Mouse (Mus musculus): Measurements from ENCODE around the gene Irf2. TPM values are rescaled to one million over a fixed set of nuclear protein-coding genes. Genes with fewer than 3 reads are reported as not detected.

The Irf2 gene
- polyA plus RNA-seq, 1 experiment from 2014 or later: 14.1 TPM

DNA sequence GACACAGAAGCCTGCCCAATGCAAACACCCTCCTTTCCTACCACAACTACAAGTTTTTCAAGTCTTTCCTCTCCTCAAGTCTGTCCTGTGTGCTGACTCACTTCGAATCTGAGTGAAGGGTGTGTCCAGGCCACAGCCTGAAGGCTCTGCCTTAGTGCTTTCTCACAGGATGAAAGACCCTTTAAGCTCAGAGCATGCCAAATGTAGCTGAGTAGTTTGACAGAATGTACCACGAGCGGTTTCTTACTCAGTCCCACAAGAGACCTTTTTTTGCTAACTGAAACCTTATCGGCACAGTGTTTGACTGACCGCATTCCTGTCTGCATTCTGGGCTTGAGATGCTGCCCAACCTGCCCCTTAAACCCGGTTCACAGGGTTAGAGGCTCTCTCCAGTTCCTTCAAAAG, 130.0 kb downstream of the Irf2 start:
- no peak overlapping the region for H3K27ac ChIP-seq (ENCODE audit: low read depth, low read length)
- no peak overlapping the region for H3K9ac ChIP-seq (ENCODE audit: low read length)
- no peaks in the 10 kb centered on the region for H3K27me3 ChIP-seq (ENCODE audit: control insufficient read depth, insufficient read depth, low read length)
- no peak for ATAC-seq (ENCODE audit: insufficient read depth, low FRiP score, low TSS enrichment)
- H3K36me3 ChIP-seq (ENCODE audit: control insufficient read depth, insufficient read depth, low read length): no peaks in the 10 kb centered on the region
- WGBS: 81% methylated on average over 6 of the region's 6 CpGs
- H3K4me1 ChIP-seq (ENCODE audit: control insufficient read depth, insufficient read depth, low read length): no peaks in the 10 kb centered on the region
- H3K4me3 ChIP-seq (ENCODE audit: low read depth, low read length): no peak overlapping the region
- H3K4me2 ChIP-seq (ENCODE audit: low read depth): no peak overlapping the region
- no peaks in the 10 kb centered on the region for H3K9me3 ChIP-seq (ENCODE audit: control insufficient read depth, low read length)
- DNase-seq (ENCODE audit: low spot score): no peak

DNA sequence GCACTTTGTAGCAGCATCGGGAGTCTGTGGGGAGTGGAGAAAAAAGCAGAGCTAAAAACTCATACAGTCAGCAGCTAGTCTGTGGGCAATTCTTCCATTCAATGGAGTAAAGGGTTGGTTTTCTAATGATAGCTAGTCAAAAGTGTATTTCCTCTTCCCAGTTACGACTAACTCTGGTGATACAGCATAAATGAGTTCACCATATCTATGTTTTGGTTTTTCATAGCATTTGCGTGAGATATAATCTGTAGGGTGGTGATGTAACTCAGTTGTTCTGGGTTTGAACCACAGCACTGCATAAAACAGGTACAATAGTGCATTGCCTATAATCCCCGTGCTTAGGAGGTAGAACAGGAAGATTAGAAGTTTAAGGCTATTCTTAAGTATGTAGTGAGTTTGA, 131.6 kb downstream of the Irf2 start:
- no peaks in the 10 kb centered on the region for H3K36me3 ChIP-seq (ENCODE audit: control insufficient read depth, insufficient read depth, low read length)
- DNase-seq (ENCODE audit: low spot score) (no peak), ATAC-seq (ENCODE audit: insufficient read depth, low FRiP score, low TSS enrichment) (no peak)
- H3K4me2 ChIP-seq (ENCODE audit: low read depth): no peak overlapping the region
- no peak overlapping the region for H3K9ac ChIP-seq (ENCODE audit: low read length)
- H3K9me3 ChIP-seq (ENCODE audit: control insufficient read depth, low read length): no peaks in the 10 kb centered on the region
- H3K27me3 ChIP-seq (ENCODE audit: control insufficient read depth, insufficient read depth, low read length): no peaks in the 10 kb centered on the region
- H3K4me1 ChIP-seq (ENCODE audit: control insufficient read depth, insufficient read depth, low read length): no peaks in the 10 kb centered on the region
- WGBS: 95% methylated on average over 4 of the region's 4 CpGs
- no peak overlapping the region for H3K27ac ChIP-seq (ENCODE audit: low read depth, low read length)
- H3K4me3 ChIP-seq (ENCODE audit: low read depth, low read length): no peak overlapping the region

DNA sequence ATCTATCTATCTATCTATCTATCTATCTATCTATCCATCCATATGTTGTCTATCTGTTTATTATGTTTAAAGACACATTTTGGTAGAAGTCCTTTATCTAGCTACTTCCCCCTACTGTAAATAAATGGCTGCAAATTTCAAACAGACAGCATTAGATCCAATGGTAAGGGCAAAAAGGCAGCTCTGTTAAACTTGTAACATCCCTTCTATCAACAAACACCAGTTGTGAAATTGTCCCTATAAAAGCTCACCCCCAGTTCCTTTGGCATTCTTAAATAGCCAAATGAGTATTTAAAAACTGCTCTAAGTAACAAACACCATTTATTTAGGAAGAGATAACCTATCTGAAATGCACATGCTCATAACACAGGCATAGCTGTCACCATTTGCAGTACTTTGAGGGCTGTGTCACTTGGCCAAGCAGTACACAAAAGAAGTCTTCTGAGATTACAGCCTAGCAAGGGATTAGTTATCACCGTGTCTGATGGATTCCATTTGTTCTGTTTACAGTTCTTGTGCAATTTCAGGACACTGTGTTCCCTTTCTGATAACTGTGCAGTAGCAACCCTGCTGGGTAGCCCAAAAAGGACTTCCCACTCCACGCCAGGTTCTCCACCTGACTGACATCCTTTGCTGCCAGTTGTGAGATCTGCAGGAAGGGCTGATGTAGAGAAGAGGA, 136.2 kb downstream of the Irf2 start:
- 79% methylated on average over 2 of the region's 2 CpGs for WGBS
- Histone ChIP-seq H3K4me3 (ENCODE audit: low read depth, low read length) (no peak overlapping the region), H3K27ac (ENCODE audit: low read depth, low read length) (no peak overlapping the region), H3K36me3 (ENCODE audit: control insufficient read depth, insufficient read depth, low read length) (no peaks in the 10 kb centered on the region), H3K9me3 (ENCODE audit: control insufficient read depth, low read length) (no peaks in the 10 kb centered on the region), H3K27me3 (ENCODE audit: control insufficient read depth, insufficient read depth, low read length) (no peaks in the 10 kb centered on the region), H3K4me2 (ENCODE audit: low read depth) (no peak overlapping the region), H3K9ac (ENCODE audit: low read length) (no peak overlapping the region), H3K4me1 (ENCODE audit: control insufficient read depth, insufficient read depth, low read length) (no peaks in the 10 kb centered on the region)
- DNase-seq (ENCODE audit: low spot score) (no peak), ATAC-seq (ENCODE audit: insufficient read depth, low FRiP score, low TSS enrichment) (no peak)

DNA sequence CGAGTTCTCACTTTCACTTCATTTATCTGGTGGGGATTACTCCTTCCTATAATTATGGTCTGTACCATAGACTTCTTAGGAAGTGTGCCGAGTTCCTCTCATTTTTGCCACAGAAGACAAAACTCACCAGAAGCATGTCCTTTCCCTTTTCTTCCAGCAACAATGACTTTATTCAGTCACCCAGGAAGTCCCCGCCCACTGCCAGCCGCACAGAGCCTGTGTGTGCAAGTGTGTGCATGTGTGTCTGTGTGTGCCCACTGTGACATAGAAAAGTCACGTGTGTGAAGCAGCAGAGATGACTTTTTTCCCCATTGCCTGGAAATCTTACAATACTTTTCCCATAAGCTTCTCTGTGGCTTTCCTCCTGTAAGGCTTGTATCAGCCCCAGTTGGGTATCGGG, 141.8 kb downstream of the Irf2 start:
- H3K4me1 ChIP-seq (ENCODE audit: control insufficient read depth, insufficient read depth, low read length): no peaks in the 10 kb centered on the region
- ATAC-seq (ENCODE audit: insufficient read depth, low FRiP score, low TSS enrichment) (no peak), DNase-seq (ENCODE audit: low spot score) (no peak)
- no peak overlapping the region for H3K4me2 ChIP-seq (ENCODE audit: low read depth)
- no peaks in the 10 kb centered on the region for H3K36me3 ChIP-seq (ENCODE audit: control insufficient read depth, insufficient read depth, low read length)
- H3K4me3 ChIP-seq (ENCODE audit: low read depth, low read length): no peak overlapping the region
- H3K9me3 ChIP-seq (ENCODE audit: control insufficient read depth, low read length): no peaks in the 10 kb centered on the region
- no peaks in the 10 kb centered on the region for H3K27me3 ChIP-seq (ENCODE audit: control insufficient read depth, insufficient read depth, low read length)
- WGBS: 73% methylated on average over 6 of the region's 6 CpGs
- H3K27ac ChIP-seq (ENCODE audit: low read depth, low read length): no peak overlapping the region
- no peak overlapping the region for H3K9ac ChIP-seq (ENCODE audit: low read length)

DNA sequence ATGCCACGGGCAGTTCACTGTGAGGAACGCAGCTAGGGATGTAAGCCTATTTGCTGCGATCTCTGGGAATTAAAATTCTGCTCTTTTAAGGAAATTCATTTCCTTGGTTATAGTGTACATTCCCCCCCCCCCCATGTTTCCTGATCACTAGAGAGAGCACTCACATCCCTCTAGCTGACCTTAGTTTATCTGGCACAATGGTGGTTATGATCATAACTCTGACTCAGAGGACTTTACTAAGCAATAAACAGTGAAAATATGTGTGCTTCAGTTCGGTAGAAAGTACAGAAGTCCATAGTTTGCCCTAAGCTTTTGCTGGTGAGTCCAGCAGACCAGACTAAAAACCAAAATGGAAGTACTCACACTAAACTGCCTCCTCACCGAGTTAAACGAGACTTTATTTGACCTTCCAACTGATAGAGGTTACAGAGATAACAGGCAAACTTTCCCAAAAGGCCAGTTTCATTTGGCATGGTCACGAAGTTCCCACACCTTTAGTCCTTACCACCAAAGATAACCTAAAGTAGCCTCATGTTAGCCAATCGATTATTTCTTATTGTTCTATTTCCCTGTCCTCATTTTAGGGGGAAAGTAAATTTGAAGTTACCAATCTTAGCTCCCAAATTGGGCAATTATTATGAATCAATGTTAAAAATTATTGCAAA, 142.4 kb downstream of the Irf2 start:
- Histone ChIP-seq H3K36me3 (ENCODE audit: control insufficient read depth, insufficient read depth, low read length) (no peaks in the 10 kb centered on the region), H3K4me3 (ENCODE audit: low read depth, low read length) (no peak overlapping the region), H3K4me2 (ENCODE audit: low read depth) (no peak overlapping the region), H3K9me3 (ENCODE audit: control insufficient read depth, low read length) (no peaks in the 10 kb centered on the region), H3K27ac (ENCODE audit: low read depth, low read length) (no peak overlapping the region), H3K9ac (ENCODE audit: low read length) (no peak overlapping the region), H3K4me1 (ENCODE audit: control insufficient read depth, insufficient read depth, low read length) (no peaks in the 10 kb centered on the region), H3K27me3 (ENCODE audit: control insufficient read depth, insufficient read depth, low read length) (no peaks in the 10 kb centered on the region)
- DNase-seq (ENCODE audit: low spot score): no peak
- no peak for ATAC-seq (ENCODE audit: insufficient read depth, low FRiP score, low TSS enrichment)
- 88% methylated on average over 8 of the region's 8 CpGs for WGBS

DNA sequence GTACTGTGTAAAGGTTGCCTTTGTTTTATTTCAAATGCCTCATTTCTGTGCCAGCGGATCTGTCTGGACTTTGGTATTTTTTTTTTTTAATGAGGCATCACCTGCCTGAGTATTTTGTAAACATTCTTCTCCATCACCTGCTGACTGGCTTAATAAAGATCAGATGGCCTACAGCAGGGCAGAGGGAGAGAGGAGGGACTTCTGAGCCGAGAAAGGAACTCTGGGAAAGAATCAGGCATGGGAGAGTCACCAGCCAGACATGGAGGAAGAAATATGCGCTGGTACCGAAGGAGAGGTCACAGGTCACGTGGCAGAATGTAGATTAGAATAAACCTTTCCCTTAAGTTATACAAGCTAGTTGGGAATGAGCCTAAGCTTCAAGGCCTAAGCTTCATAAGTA, 143.2 kb downstream of the Irf2 start:
- WGBS: 62% methylated on average over 5 of the region's 5 CpGs

DNA sequence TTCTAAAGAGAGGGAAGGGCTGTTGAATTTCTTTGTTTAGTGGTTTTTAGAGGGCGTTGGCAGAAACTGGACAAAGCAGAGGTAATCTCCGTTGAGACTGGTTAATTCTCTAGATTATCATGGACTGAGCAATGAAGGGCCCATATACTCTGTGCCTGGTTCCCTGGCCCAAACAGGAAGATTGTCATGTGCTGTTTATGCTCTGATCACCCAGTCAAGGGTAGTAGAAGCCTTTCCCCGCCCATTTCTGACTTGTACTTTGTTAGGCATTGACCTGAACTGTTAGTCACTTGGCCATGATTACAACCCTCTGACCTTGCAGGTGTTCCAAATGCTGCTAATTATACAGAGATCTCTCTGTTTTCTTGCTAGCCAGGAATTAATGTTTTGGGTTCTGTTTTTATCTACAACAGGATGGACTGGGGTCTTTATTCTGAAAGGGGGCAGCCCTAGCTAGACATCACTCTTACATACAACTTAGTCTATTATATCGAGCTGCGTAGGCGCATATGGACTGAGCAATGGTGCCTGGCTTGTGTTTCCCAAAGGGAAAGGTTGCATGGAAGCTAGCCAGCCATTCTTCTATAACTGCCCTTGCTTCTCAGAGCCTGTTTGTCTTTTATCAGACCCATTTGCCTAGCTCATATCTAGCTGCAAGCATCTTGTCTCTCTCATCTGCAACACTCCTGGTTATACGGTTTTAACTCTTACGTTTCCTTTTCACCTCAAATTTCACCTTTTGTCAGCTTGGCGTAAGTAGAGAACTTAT, 143.9 kb downstream of the Irf2 start:
- Histone ChIP-seq H3K4me2 (ENCODE audit: low read depth) (no peak overlapping the region), H3K36me3 (ENCODE audit: control insufficient read depth, insufficient read depth, low read length) (no peaks in the 10 kb centered on the region), H3K27ac (ENCODE audit: low read depth, low read length) (no peak overlapping the region), H3K27me3 (ENCODE audit: control insufficient read depth, insufficient read depth, low read length) (no peaks in the 10 kb centered on the region), H3K9ac (ENCODE audit: low read length) (no peak overlapping the region), H3K9me3 (ENCODE audit: control insufficient read depth, low read length) (no peaks in the 10 kb centered on the region), H3K4me1 (ENCODE audit: control insufficient read depth, insufficient read depth, low read length) (no peaks in the 10 kb centered on the region), H3K4me3 (ENCODE audit: low read depth, low read length) (no peak overlapping the region)
- ATAC-seq (ENCODE audit: insufficient read depth, low FRiP score, low TSS enrichment) (no peak), DNase-seq (ENCODE audit: low spot score) (no peak)
- WGBS: 89% methylated on average over 9 of the region's 9 CpGs

More for the DNA sequence above, 143.2 kb downstream of the Irf2 start:
- Histone ChIP-seq H3K9me3 (ENCODE audit: control insufficient read depth, low read length) (no peaks in the 10 kb centered on the region), H3K4me3 (ENCODE audit: low read depth, low read length) (no peak overlapping the region), H3K27ac (ENCODE audit: low read depth, low read length) (no peak overlapping the region), H3K4me2 (ENCODE audit: low read depth) (no peak overlapping the region), H3K4me1 (ENCODE audit: control insufficient read depth, insufficient read depth, low read length) (no peaks in the 10 kb centered on the region), H3K27me3 (ENCODE audit: control insufficient read depth, insufficient read depth, low read length) (no peaks in the 10 kb centered on the region), H3K9ac (ENCODE audit: low read length) (no peak overlapping the region), H3K36me3 (ENCODE audit: control insufficient read depth, insufficient read depth, low read length) (no peaks in the 10 kb centered on the region)
- ATAC-seq (ENCODE audit: insufficient read depth, low FRiP score, low TSS enrichment) (no peak), DNase-seq (ENCODE audit: low spot score) (no peak)

DNA sequence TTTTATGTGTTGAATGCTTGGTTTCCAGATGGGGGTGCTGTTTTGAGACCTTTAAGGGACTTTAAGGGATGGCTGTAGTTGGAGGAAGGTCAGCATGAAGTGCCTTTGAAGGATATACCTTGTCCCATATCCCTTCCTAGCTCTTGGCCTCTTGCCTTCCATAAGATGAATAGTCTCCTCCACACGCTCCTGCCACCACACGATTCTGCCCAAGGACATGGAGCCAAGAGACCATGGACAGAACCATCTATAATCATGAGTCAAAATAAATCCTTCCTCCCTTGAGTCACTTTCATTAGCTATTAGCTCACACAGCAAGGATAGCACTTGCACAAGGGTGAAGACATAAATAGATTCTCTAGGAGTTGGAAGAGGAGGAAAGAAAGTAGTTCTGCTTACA, 146.3 kb downstream of the Irf2 start:
- H3K4me2 ChIP-seq (ENCODE audit: low read depth): no peak overlapping the region
- no peaks in the 10 kb centered on the region for H3K4me1 ChIP-seq (ENCODE audit: control insufficient read depth, insufficient read depth, low read length)
- H3K9ac ChIP-seq (ENCODE audit: low read length): no peak overlapping the region
- H3K36me3 ChIP-seq (ENCODE audit: control insufficient read depth, insufficient read depth, low read length): no peaks in the 10 kb centered on the region
- no peak overlapping the region for H3K27ac ChIP-seq (ENCODE audit: low read depth, low read length)
- no peak overlapping the region for H3K4me3 ChIP-seq (ENCODE audit: low read depth, low read length)
- H3K9me3 ChIP-seq (ENCODE audit: control insufficient read depth, low read length): no peaks in the 10 kb centered on the region
- ATAC-seq (ENCODE audit: insufficient read depth, low FRiP score, low TSS enrichment) (no peak), DNase-seq (ENCODE audit: low spot score) (no peak)
- H3K27me3 ChIP-seq (ENCODE audit: control insufficient read depth, insufficient read depth, low read length): no peaks in the 10 kb centered on the region
- WGBS: 90% methylated on average over 2 of the region's 2 CpGs

All from neural tube, embryonic 11.5 days (tissue).